Mouse (Mus musculus) ES-Bruce4 (cell line): ENCODE measurements at regions not wholly inside any gene's neighbourhood (a gene's known extent, or its start where the extent isn't known, plus 50 kb on each side); places are given as distances from the start of the nearest gene placed in this dataset.

Experiments used
- CTCF ChIP-seq: IDR thresholded peaks from one replicate; pipeline ENCODE4 v1.8.1; 2011; ENCODE audit warnings: low read depth, low read length
- POLR2A ChIP-seq: IDR thresholded peaks from one replicate; pipeline ENCODE4 v1.8.1; 2011; ENCODE audit warnings: low read length; ENCODE audit not compliant: insufficient read depth

DNA sequence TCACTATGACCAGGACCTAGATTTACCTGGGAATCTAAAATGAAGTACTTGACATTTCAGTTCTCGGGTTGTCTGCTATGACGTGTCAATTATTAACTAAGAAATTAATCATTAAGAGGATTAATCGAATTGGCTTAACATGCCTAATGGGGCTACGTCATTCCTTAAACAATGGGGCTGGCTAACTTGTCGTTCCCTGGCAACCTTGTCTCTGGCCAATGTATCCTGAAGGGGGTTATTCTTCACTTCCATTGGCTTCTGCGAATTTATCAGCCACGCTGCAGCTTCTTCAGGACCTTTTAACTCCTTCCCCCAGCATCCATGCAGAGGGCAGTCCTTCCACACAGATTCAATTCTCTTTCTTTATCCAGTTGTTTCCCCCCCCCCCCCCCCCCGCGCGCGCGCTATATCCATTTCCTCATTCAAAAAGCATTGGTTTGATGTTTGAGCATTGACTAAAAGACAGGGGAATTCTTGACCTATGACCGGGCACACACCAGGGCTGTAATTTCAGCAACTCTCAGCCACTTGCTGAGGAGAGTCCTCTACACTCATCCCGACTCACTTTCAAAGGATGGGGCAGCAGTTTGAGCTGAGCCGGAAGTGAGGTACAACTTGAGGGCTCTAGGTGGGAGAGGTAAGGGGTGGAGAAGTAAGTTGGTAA is 124.3 kb downstream of the Gm10131 start:
- TF ChIP-seq POLR2A, result no peak
- TF ChIP-seq CTCF, result no peak
